Mouse (Mus musculus) CD4-positive, CD25-positive, alpha-beta regulatory T cell, adult 4 months (primary cell): ENCODE data around the gene Oca2. TPM values are rescaled to one million over a fixed set of nuclear protein-coding genes. Genes with fewer than 3 reads are reported as not detected.

Experiments used
- ATAC-seq: one replicate; pipeline ENCODE4 v1.8.0; 2017
- polyA plus RNA-seq, 2 experiments: library from polyadenylated mRNA; unstranded; fragments of 100-300 nt; shearing (Covaris generic); gene quantifications; one replicate each; pipeline ENCODE4 v1.2.1; 2017

The Oca2 gene
- polyA plus RNA-seq, 2 experiments from 2014 or later = not detected

- no peak for ATAC-seq
Observed at GRCm38 (mm10) chr7:56382706-56383105, 143.1 kb downstream of the Oca2 start.

- ATAC-seq = no peak
Observed at GRCm38 (mm10) chr7:56388295-56388694, 148.7 kb downstream of the Oca2 start.

- no peak for ATAC-seq
Observed at GRCm38 (mm10) chr7:56418182-56418836, 178.7 kb downstream of the Oca2 start.

- ATAC-seq = no peak
Observed at GRCm38 (mm10) chr7:56419253-56419844, 179.8 kb downstream of the Oca2 start.

GRCm38 (mm10) chr7:56421946-56422345 lies 182.4 kb downstream of the Oca2 start:
- no peak for ATAC-seq

GRCm38 (mm10) chr7:56423548-56423947 lies 184.0 kb downstream of the Oca2 start:
- no peak for ATAC-seq

GRCm38 (mm10) chr7:56460814-56461520 lies 221.4 kb downstream of the Oca2 start:
- no peak for ATAC-seq

- no peak for ATAC-seq
Observed at GRCm38 (mm10) chr7:56498242-56498641, 258.7 kb downstream of the Oca2 start.

GRCm38 (mm10) chr7:56499319-56499718 lies 259.8 kb downstream of the Oca2 start:
- ATAC-seq = no peak

- ATAC-seq = no peak
Observed at GRCm38 (mm10) chr7:56499767-56500166, 260.2 kb downstream of the Oca2 start.

- ATAC-seq = no peak
Observed at GRCm38 (mm10) chr7:56500438-56500837, 260.9 kb downstream of the Oca2 start.

- no peak for ATAC-seq
Observed at GRCm38 (mm10) chr7:56518581-56518980, 279.0 kb downstream of the Oca2 start.

- no peak for ATAC-seq
Observed at GRCm38 (mm10) chr7:56519741-56520140, 280.2 kb downstream of the Oca2 start.

GRCm38 (mm10) chr7:56534856-56535255 lies 295.3 kb downstream of the Oca2 start:
- no peak for ATAC-seq

- no peak for ATAC-seq
Observed at GRCm38 (mm10) chr7:56549226-56549625, 309.7 kb downstream of the Oca2 start.

- ATAC-seq = no peak
Observed at GRCm38 (mm10) chr7:56551804-56552203, 312.2 kb downstream of the Oca2 start.

Other genes with a start within 250 kb of the Oca2 start
- not detected for gene Nipa1, start 219.8 kb upstream of the Oca2 start, polyA plus RNA-seq
- gene Herc2, start 189.6 kb upstream of the Oca2 start, polyA plus RNA-seq = 10 to 100 TPM; 19.9 to 36.6 TPM